Mouse (Mus musculus) adrenal gland, adult 18-20 months (tissue): Measurements from ENCODE around the gene Cenpa. TPM values are rescaled to one million over a fixed set of nuclear protein-coding genes. Genes with fewer than 3 reads are reported as not detected.

Experiments used
- DNase-seq, 2 experiments: peaks; one replicate each; pipeline ENCODE4 v3.0.0; 2021 to 2022; ENCODE audit warnings: low spot score in 2 of 2
- microRNA-seq, 2 experiments: library from miRNA; unstranded; fragments of <30 nt; microRNA quantifications; one replicate each; pipeline ENCODE4 v1.2.0; 2021; ENCODE audit warnings: borderline number of aligned reads in 2 of 2
- total RNA-seq, 2 experiments: library from RNA; stranded (reverse); gene quantifications; 1 replicate in 1 of 2; 2 replicates in 1 of 2; pipeline ENCODE4 v1.2.3; 2021

Cenpa gene
- total RNA-seq, 2 experiments from 2014 or later, result 6.5 to 7.6 TPM

GRCm38 (mm10) chr5:30717991-30718703 lies 51.6 kb downstream of the Cenpa start:
- no peak for DNase-seq

GRCm38 (mm10) chr5:30721935-30722334 lies 55.4 kb downstream of the Cenpa start:
- DNase-seq, result no peak

Small RNAs within 50 kb of the gene (microRNA-seq; reads per million reads assigned to microRNA genes)
- 0 to 1.9 reads per million in 2 experiments for gene Mir5625

Other genes starting within 250 kb of the Cenpa start
- gene Otof, start 204.8 kb upstream of the Cenpa start, total RNA-seq, result under 1 TPM; 0.03 to 0.16 TPM
- gene 1700001C02Rik, start 200.7 kb upstream of the Cenpa start, total RNA-seq, result not detected
- gene Cib4, start 120.9 kb upstream of the Cenpa start, total RNA-seq, result 1 to 10 TPM in 1 of 2 experiments, under 1 TPM in 1; 0.43 to 1.2 TPM
- gene Kcnk3, start 78.6 kb upstream of the Cenpa start, total RNA-seq, result 1,000 to 10,000 TPM in 1 of 2 experiments, 100 to 1,000 TPM in 1; 960 to 1,436 TPM
- gene Slc35f6, start 18.8 kb upstream of the Cenpa start, total RNA-seq, result 10 to 100 TPM; 38.7 to 43.8 TPM
- 1 to 10 TPM; 1.7 to 1.8 TPM for gene Dpysl5, start 44.8 kb downstream of the Cenpa start, total RNA-seq
- gene Mapre3, start 147.9 kb downstream of the Cenpa start, total RNA-seq, result 10 to 100 TPM; 60.7 to 76.5 TPM
- 10 to 100 TPM; 54.0 to 57.3 TPM for gene Tmem214, start 201.2 kb downstream of the Cenpa start, total RNA-seq
- 1 to 10 TPM; 8.3 TPM for gene Agbl5, start 221.9 kb downstream of the Cenpa start, total RNA-seq
- 100 to 1,000 TPM; 219 to 254 TPM for gene Ost4, start 241.0 kb downstream of the Cenpa start, total RNA-seq
- gene Emilin1, start 246.6 kb downstream of the Cenpa start, total RNA-seq, result 10 to 100 TPM; 36.3 to 38.9 TPM